Mouse (Mus musculus) C2C12 (cell line): ENCODE measurements at regions not wholly inside any gene's neighbourhood (a gene's known extent, or its start where the extent isn't known, plus 50 kb on each side); places are given as distances from the start of the nearest gene placed in this dataset.

Experiments
- CTCF ChIP-seq: IDR thresholded peaks from one replicate; pipeline ENCODE4 v1.5.1; 2011; ENCODE audit not compliant: control insufficient read depth, insufficient read depth, insufficient read length
- MAX ChIP-seq: IDR thresholded peaks from one replicate; pipeline ENCODE4 v1.6.1; 2011; ENCODE audit warnings: mild to moderate bottlenecking, control low read depth
- MYOG ChIP-seq: IDR thresholded peaks from one replicate; pipeline ENCODE4 v1.6.1; 2011; ENCODE audit not compliant: control insufficient read depth, insufficient read length; ENCODE audit errors: extremely low read depth
- USF1 ChIP-seq: IDR thresholded peaks from one replicate; pipeline ENCODE4 v1.6.1; 2011; ENCODE audit warnings: low read depth, mild to moderate bottlenecking, control low read depth, moderate library complexity

DNA sequence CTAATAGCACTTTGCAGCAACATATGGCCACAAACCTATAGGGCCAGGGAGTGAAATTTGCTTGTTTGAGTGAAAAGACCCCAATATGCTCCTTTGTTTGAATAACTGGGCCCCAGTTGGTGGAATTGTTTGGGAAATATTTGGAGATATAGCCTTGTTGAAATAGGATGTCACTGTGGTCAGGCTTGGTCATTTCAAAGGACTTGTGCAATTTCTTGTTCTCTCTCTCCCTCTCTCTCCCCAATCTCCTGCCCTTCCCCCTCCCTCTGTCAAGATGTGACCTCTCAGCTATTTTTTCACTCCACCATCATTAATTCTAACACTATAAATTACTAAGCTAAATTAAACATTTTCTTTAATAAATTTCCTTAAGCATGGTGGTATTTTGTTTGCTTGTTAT lies 620.5 kb upstream of the Mef2c start:
- TF ChIP-seq USF1 (no peak), CTCF (no peak), MYOG (no peak), MAX (no peak)
